Mouse (Mus musculus): Measurements from ENCODE around the gene Stt3b.

GRCm38 (mm10) chr9:115243630-115244029 is 66.6 kb downstream of the Stt3b start:
- TF ChIP-seq POLR2A (IDR thresholded peaks at IDR 0.05; ENCODE audit: borderline replicate concordance, low read depth, low read length) (no peak), CTCF (IDR thresholded peaks at IDR 0.05; ENCODE audit: low read depth, low read length) (no peak)

Data from bone marrow macrophage, adult 2 months (primary cell).